Mouse (Mus musculus) liver, adult 2 months (tissue): Measurements from ENCODE around the gene Chchd1. TPM values are rescaled to one million over a fixed set of nuclear protein-coding genes. Genes with fewer than 3 reads are reported as not detected.
A peak's percentile ranks its signal among the peaks of the same experiment; 100 is the strongest.

Source experiments
- DNase-seq: peaks from one replicate; pipeline ENCODE4 v3.0.0-alpha.2; 2011; ENCODE audit warnings: low read depth, low spot score; ENCODE audit errors: extremely low read depth
- H3K27ac ChIP-seq: fragments of 200-500 bp; replicated peaks from 2 replicates; pipeline ENCODE4 v1.5.1; 2012; ENCODE audit warnings: low read depth, mild to moderate bottlenecking, control low read depth, inconsistent platforms, low read length; ENCODE audit not compliant: insufficient read depth
- H3K27me3 ChIP-seq: fragments of 200-500 bp; 2 replicates; pipeline ENCODE4 v1.6.1; 2012; ENCODE audit warnings: mild to moderate bottlenecking, moderate library complexity, low read length, inconsistent platforms; ENCODE audit not compliant: control insufficient read depth, insufficient read depth
- H3K36me3 ChIP-seq: fragments of 200-500 bp; 2 replicates; pipeline ENCODE4 v1.6.1; 2012; ENCODE audit warnings: low read length, inconsistent platforms; ENCODE audit not compliant: control insufficient read depth, insufficient read depth
- H3K4me1 ChIP-seq: fragments of 200-500 bp; 2 replicates; pipeline ENCODE4 v1.6.1; 2011; ENCODE audit warnings: low read length; ENCODE audit not compliant: control insufficient read depth, insufficient read depth
- H3K4me3 ChIP-seq: fragments of 200-500 bp; 2 replicates; pipeline ENCODE4 v1.5.1; 2011; ENCODE audit warnings: low read depth, mild to moderate bottlenecking, control low read depth, low read length, moderate library complexity; ENCODE audit not compliant: insufficient read depth
- H3K79me2 ChIP-seq: fragments of 200-500 bp; 2 replicates; pipeline ENCODE4 v1.6.1; 2012; ENCODE audit warnings: inconsistent platforms, mild to moderate bottlenecking, low read length, moderate library complexity; ENCODE audit not compliant: control insufficient read depth, insufficient read depth
- H3K9ac ChIP-seq: fragments of 200-500 bp; 2 replicates; pipeline ENCODE4 v1.6.1; 2012; ENCODE audit warnings: low read depth, mild to moderate bottlenecking, control low read depth, inconsistent platforms, low read length
- CTCF ChIP-seq: fragments of 200-500 bp; IDR thresholded peaks from 2 replicates; pipeline ENCODE4 v1.5.1; 2011; ENCODE audit warnings: low read depth, low read length, control low read depth
- POLR2A ChIP-seq: fragments of 200-500 bp; IDR thresholded peaks from 2 replicates; pipeline ENCODE4 v1.6.1; 2011; ENCODE audit warnings: low read length, control low read depth; ENCODE audit not compliant: insufficient read depth; ENCODE audit errors: extremely low read depth
- WGBS: fragments of 180-500 bp; shearing (Covaris S2); methylation state at CpG from one replicate; pipeline ENCODE4 v1.1.7; 2018; 5-methylcytosine and 5-hydroxymethylcytosine counted together
- polyA plus RNA-seq: library from polyadenylated mRNA; depleted of rRNA; stranded (reverse); fragments of >200 nt; gene quantifications from 2 replicates; pipeline ENCODE4 v1.2.3, GENCODE M21; 2012
- total RNA-seq: library from RNA; depleted of rRNA; stranded (reverse); fragments of >200 nt; gene quantifications from 2 replicates; pipeline ENCODE4 v1.2.3, GENCODE M21; 2014

The Chchd1 gene
- total and polyA plus RNA-seq, 2 experiments = 23.8 to 112 TPM

DNA sequence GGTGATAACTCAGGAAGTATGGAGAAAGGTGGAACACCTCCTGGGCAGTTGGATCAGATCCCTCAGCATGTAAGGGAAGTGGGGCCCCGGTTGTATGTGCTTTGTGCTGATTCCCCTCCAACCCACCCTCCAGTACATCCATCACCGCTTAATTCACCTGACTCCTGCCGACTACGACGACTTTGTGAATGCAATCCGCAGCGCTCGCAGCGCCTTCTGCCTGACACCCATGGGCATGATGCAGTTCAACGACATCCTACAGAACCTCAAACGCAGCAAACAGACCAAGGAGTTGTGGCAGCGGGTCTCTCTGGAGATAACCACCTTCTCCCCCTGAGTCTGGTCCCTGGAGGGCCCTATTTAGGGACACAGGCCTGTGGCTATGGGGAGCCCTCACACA is 20.2 kb downstream of the Chchd1 start:
- H3K4me3 ChIP-seq = no peak overlapping the region
- TF ChIP-seq POLR2A = no peak
- WGBS = 90% methylated on average over 12 of the region's 12 CpGs

DNA sequence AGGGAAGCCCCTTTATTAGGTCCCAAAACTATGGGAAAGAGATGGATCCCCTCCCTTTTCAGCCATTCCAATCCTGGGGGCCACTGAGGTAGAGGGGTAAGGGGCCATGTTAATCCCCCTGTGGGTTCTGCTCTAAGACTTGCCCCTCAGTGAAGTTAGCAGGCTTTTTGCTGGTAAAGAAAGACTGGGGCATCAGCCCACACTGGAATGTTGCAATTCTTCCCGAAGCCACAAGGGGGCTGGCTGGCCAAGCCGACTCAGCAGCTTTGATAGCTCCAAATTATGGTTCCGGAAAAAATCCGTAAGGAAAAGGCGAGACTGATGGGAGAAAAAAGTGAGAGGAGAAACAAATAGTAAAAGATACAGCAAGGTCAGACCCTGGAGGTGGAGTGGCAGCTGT is 21.2 kb downstream of the Chchd1 start:
- peak; percentile 30 for DNase-seq
- 18% methylated on average over 5 of the region's 5 CpGs for WGBS
- TF ChIP-seq CTCF = peak; percentile 86
- TF ChIP-seq POLR2A = no peak
- H3K9ac ChIP-seq = no peak overlapping the region
- H3K36me3 ChIP-seq = peaks cover 62% of the 10 kb centered on the region
- H3K27me3 ChIP-seq = no peaks in the 10 kb centered on the region
- H3K79me2 ChIP-seq = no peaks in the 10 kb centered on the region
- no peak overlapping the region for H3K4me3 ChIP-seq
- H3K27ac ChIP-seq = no peak overlapping the region
- no peaks in the 10 kb centered on the region for H3K4me1 ChIP-seq

More for the DNA sequence above, 20.2 kb downstream of the Chchd1 start:
- Histone ChIP-seq H3K4me1 (no peaks in the 10 kb centered on the region), H3K27me3 (no peaks in the 10 kb centered on the region), H3K9ac (no peak overlapping the region), H3K79me2 (no peaks in the 10 kb centered on the region), H3K27ac (no peak overlapping the region), H3K36me3 (peaks cover 62% of the 10 kb centered on the region)
- DNase-seq = no peak

DNA sequence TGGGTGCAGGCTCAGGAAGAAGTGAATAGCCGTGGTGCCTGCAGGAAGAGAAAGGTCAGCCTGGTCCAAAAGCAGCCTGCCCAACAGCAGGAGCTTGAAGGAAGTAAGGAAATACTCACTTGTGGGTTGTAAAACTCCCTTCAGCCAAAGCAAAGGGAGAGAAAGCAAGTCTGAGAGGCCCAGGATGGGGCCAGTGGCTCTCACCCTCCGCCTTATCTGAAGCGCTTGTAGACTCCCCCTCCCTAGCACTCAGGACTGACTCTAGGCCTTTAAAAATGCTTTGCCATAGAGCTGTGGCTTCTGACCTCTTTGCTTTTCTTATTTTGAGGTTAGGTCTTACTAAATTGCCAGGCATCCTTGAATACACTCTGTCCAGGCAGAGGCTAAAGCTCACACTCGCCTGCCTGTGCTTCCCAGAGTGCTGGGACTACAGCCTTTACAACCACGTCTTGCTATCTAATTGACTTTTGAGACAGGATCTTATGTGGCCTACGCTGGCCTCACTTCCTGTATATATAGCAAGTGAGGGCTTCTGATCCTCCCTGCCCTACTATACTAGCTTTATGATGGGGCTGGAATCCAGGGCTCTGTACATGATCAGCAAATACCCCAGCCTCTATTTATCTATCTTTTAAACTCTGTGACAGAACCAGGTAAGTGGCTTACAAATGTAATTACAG is 23.0 kb downstream of the Chchd1 start:
- Histone ChIP-seq H3K9ac (no peak overlapping the region), H3K79me2 (no peaks in the 10 kb centered on the region; the same call in 1 of the 2 replicates), H3K27me3 (no peaks in the 10 kb centered on the region), H3K4me3 (no peak overlapping the region), H3K36me3 (peaks cover 65% of the 10 kb centered on the region), H3K4me1 (no peaks in the 10 kb centered on the region), H3K27ac (no peak overlapping the region)
- TF ChIP-seq POLR2A = no peak
- TF ChIP-seq CTCF = no peak
- no peak for DNase-seq
- WGBS = 78% methylated on average over 6 of the region's 6 CpGs

DNA sequence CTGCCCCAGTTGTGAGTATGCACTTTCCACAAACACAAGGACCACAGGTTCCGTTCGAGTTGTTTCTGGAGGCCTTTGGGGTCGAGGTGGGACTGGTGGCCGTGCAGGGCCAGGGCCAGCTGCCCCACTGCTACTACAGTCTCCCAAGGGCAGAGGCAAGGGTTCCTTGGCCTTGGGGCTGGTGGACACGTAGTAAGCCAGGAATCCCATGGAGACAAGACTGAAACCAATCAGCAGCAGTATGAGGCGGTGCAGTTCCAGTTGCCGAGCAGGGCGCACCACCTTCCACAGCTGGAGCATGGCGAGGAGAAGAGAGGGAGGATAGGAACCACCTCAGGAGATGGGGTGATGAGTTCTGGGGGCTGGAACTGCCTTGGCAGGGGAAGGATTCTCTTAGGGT is 27.1 kb downstream of the Chchd1 start:
- H3K79me2 ChIP-seq = no peaks in the 10 kb centered on the region; the same call in 1 of the 2 replicates
- no peak overlapping the region for H3K27ac ChIP-seq
- H3K9ac ChIP-seq = no peak overlapping the region
- no peak for DNase-seq
- peaks cover 55% of the 10 kb centered on the region for H3K36me3 ChIP-seq
- WGBS = 95% methylated on average over 9 of the region's 9 CpGs
- peaks cover 4% of the 10 kb centered on the region; the same call in 1 of the 2 replicates for H3K4me1 ChIP-seq
- no peaks in the 10 kb centered on the region for H3K27me3 ChIP-seq
- TF ChIP-seq CTCF (no peak), POLR2A (no peak)
- no peak overlapping the region for H3K4me3 ChIP-seq

DNA sequence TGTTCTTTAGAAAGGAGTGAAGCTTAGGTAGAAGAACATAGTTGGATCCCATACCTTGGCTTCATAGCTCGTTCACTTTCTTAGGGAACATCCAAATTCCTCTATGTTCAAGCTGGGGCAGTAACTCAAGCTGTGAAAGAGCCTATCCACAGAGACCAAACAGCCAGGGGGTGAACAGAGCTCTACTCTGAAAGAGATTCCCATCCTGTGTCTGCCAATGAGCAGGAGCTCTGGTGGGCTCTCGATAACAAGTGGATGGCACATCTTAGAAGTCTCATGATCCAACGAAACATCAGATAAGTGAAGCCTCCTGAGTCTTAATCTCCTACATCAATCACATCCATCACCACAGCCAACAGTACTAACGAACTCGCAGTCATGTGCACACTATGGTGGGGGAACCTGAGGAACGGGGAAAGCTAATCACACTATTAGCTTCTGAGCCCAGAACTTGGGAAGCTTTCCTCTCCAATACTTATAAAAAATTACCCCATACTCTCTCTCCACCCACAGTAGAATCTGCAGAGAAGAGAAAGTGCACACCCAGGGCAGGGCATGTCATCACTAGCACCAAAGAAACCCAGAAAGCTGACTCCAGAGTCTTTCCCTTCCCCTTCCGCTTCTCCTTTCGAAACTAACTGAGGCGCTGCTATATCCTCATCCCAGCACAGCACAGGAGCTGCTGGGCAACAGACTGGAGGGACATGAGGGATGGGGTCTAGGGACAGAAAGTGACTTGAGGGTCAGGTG is 28.2 kb downstream of the Chchd1 start:
- TF ChIP-seq POLR2A (no peak), CTCF (no peak)
- 92% methylated on average over 9 of the region's 9 CpGs for WGBS
- no peak overlapping the region for H3K9ac ChIP-seq
- no peaks in the 10 kb centered on the region for H3K27me3 ChIP-seq
- H3K4me1 ChIP-seq = peaks cover 7% of the 10 kb centered on the region
- H3K27ac ChIP-seq = no peak overlapping the region
- H3K4me3 ChIP-seq = no peak overlapping the region
- peak; percentile 30 for DNase-seq
- H3K79me2 ChIP-seq = no peaks in the 10 kb centered on the region; the same call in 1 of the 2 replicates
- peaks cover 48% of the 10 kb centered on the region for H3K36me3 ChIP-seq
